Mouse (Mus musculus): ENCODE measurements around the gene Mtif2. TPM values are rescaled to one million over a fixed set of nuclear protein-coding genes. Genes with fewer than 3 reads are reported as not detected.
"Not testable (repeated sequence)": the region's sequence is repeated elsewhere in the genome, so short reads cannot be mapped to it uniquely, and the experiment has no call there.

Gene Mtif2
- polyA plus RNA-seq, 1 experiment = 38.7 TPM

DNA sequence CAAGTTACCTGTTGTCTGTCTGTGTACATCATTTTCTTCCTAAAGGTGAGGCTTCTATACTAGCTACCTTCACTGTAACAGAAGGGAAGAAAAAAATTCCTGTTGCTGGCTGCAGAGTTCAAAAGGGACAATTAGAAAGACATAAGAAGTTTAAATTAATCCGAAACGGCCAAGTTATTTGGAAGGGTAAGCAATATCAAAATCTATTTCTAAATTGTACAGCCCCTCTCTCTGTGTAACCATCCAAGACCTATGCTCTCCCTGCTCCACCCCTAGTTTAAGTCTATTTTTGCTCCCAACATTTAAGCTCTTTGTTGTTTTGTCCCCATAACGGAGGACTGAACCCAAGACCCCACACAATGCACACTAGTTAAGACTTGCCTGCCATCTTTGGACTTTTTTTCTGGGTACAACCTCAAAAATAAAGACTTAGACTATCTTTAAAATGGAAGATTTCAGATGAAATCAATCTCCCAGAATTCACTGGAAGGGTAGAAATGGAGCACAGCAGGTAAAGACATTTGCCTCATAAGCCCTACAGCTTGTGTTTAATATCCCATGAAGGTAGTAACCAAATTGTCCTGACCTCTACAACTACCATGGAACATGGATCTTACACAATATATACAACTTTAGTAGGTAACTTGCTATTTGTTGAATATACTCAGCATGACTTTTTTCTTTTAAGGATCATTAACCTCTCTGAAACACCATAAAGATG is 18.2 kb downstream of the Mtif2 start:
- no peaks in the 10 kb centered on the region for H3K27me3 ChIP-seq (ENCODE audit: control insufficient read depth, insufficient read depth, low read length, poor library complexity, severe bottlenecking)
- no peak overlapping the region for H3K4me3 ChIP-seq (ENCODE audit: low read depth, low read length)
- peak overlapping the region; percentile 79 for H3K27ac ChIP-seq (ENCODE audit: insufficient read depth, low read length)
- no peaks in the 10 kb centered on the region for H3K9me3 ChIP-seq (replicated peaks; ENCODE audit: control insufficient read depth, insufficient read depth, low read length, poor library complexity, severe bottlenecking)
- peaks cover 52% of the 10 kb centered on the region for H3K36me3 ChIP-seq (ENCODE audit: control insufficient read depth, insufficient read depth, low read length, poor library complexity, severe bottlenecking)
- TF ChIP-seq POLR2A (IDR thresholded peaks at IDR 0.05; ENCODE audit: insufficient read depth, low read length) (no peak), CTCF (IDR thresholded peaks at IDR 0.05; ENCODE audit: low read depth, low read length) (no peak)
- H3K9ac ChIP-seq (ENCODE audit: low read depth, poor library complexity, severe bottlenecking) = no peak overlapping the region
- no peaks in the 10 kb centered on the region for H3K4me1 ChIP-seq (ENCODE audit: control insufficient read depth, insufficient read depth, low read length)

DNA sequence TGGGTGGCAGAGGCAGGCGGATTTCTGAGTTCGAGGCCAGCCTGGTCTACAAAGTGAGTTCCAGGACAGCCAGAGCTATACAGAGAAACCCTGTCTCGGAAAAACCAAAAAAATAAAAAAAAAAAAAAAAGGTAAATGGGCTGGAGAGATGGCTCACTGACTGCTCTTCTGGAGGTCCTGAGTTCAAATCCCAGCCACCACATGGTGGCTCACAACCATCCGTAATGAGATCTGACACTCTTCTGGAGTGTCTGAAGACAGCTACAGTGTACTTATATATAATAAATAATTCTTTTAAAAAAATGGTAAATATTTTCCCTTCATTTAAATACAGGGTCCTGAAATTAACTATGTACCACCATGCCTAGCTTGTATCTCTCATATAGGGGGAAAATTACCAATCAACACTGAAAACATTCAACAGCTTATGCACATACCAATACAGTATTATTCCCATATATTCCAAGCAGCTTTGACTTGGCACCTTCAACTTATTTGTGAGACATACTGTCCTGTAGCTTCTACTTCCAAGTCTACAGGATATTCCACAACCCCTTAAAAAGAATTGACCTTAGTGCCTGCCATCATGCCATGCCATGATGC is 19.0 kb downstream of the Mtif2 start:
- not testable (repeated sequence) for H3K9ac ChIP-seq (ENCODE audit: low read depth, poor library complexity, severe bottlenecking); H3K4me3 ChIP-seq (ENCODE audit: low read depth, low read length); H3K4me1 ChIP-seq (ENCODE audit: control insufficient read depth, insufficient read depth, low read length); H3K27ac ChIP-seq (ENCODE audit: insufficient read depth, low read length); H3K27me3 ChIP-seq (ENCODE audit: control insufficient read depth, insufficient read depth, low read length, poor library complexity, severe bottlenecking); H3K9me3 ChIP-seq (replicated peaks; ENCODE audit: control insufficient read depth, insufficient read depth, low read length, poor library complexity, severe bottlenecking)
- H3K36me3 ChIP-seq (ENCODE audit: control insufficient read depth, insufficient read depth, low read length, poor library complexity, severe bottlenecking) = peaks cover 49% of the 10 kb centered on the region

- Histone ChIP-seq H3K9ac (ENCODE audit: low read depth, poor library complexity, severe bottlenecking) (peak overlapping the region; percentile 98), H3K27ac (ENCODE audit: insufficient read depth, low read length) (peak overlapping the region; percentile 81), H3K4me3 (ENCODE audit: low read depth, low read length) (peak overlapping the region; percentile 97; the same call in 1 of the 2 replicates), H3K36me3 (ENCODE audit: control insufficient read depth, insufficient read depth, low read length, poor library complexity, severe bottlenecking) (peaks cover 45% of the 10 kb centered on the region)
- not testable (repeated sequence) for H3K4me1 ChIP-seq (ENCODE audit: control insufficient read depth, insufficient read depth, low read length); H3K27me3 ChIP-seq (ENCODE audit: control insufficient read depth, insufficient read depth, low read length, poor library complexity, severe bottlenecking); H3K9me3 ChIP-seq (replicated peaks; ENCODE audit: control insufficient read depth, insufficient read depth, low read length, poor library complexity, severe bottlenecking)
Observed at GRCm38 (mm10) chr11:29546297-29546696, 20.1 kb downstream of the Mtif2 start.

DNA sequence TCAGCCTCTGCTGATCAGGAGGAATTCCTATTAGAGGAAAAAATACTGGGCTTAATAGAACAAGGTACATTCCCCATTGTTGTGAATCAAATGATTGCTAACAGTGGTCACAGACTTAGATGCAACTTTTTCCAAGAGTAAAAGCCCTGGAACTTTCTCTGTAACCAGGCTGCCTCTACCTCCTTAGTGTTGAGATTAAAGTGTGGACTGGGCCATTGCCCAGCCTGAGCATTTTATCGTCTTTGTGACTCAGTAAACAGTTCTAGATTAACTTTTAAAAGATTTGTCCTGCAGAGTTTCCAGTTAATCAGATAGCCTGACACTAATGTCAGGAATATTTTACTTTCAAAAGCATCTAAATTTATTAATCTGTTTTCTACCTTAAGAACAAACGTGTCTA is 20.6 kb downstream of the Mtif2 start:
- H3K9me3 ChIP-seq (replicated peaks; ENCODE audit: control insufficient read depth, insufficient read depth, low read length, poor library complexity, severe bottlenecking) = no peaks in the 10 kb centered on the region
- H3K4me3 ChIP-seq (ENCODE audit: low read depth, low read length) = peak overlapping the region; percentile 97
- H3K27me3 ChIP-seq (ENCODE audit: control insufficient read depth, insufficient read depth, low read length, poor library complexity, severe bottlenecking) = no peaks in the 10 kb centered on the region
- peaks cover 41% of the 10 kb centered on the region for H3K36me3 ChIP-seq (ENCODE audit: control insufficient read depth, insufficient read depth, low read length, poor library complexity, severe bottlenecking)
- H3K4me1 ChIP-seq (ENCODE audit: control insufficient read depth, insufficient read depth, low read length) = no peaks in the 10 kb centered on the region
- peak overlapping the region; percentile 81 for H3K27ac ChIP-seq (ENCODE audit: insufficient read depth, low read length)
- H3K9ac ChIP-seq (ENCODE audit: low read depth, poor library complexity, severe bottlenecking) = peak overlapping the region; percentile 98
- TF ChIP-seq CTCF (IDR thresholded peaks at IDR 0.05; ENCODE audit: low read depth, low read length) (no peak), EP300 (IDR thresholded peaks at IDR 0.05; ENCODE audit: insufficient read depth, low read depth, low read length) (no peak), POLR2A (IDR thresholded peaks at IDR 0.05; ENCODE audit: insufficient read depth, low read length) (no peak)

DNA sequence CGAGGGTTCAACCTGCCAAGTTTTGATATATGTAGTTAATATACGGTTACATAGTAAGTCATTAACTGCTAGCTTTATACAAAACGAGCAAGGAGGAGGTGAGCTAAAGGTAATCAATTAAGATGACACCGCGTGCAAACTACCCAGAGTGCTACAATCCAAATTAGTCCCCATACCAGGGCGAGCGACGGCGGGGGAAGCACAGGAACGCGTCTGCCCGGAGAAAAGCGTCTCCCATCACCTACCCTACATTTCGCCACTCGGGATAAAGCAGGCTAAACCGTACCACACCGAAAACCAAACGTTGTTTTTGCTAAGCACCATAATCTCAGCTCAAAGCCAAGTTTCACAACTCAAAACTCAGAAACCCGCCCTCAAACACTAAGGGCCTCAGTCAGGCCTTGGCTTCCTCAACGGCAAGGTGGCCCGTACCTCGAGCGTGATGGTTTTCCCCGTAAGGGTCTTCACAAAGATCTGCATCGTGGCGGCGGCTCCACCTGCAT is 21.1 kb downstream of the Mtif2 start:
- H3K4me3 ChIP-seq (ENCODE audit: low read depth, low read length) = peak overlapping the region; percentile 97
- peak overlapping the region; percentile 98 for H3K9ac ChIP-seq (ENCODE audit: low read depth, poor library complexity, severe bottlenecking)
- TF ChIP-seq CTCF (IDR thresholded peaks at IDR 0.05; ENCODE audit: low read depth, low read length) (no peak), EP300 (IDR thresholded peaks at IDR 0.05; ENCODE audit: insufficient read depth, low read depth, low read length) (no peak)
- H3K27me3 ChIP-seq (ENCODE audit: control insufficient read depth, insufficient read depth, low read length, poor library complexity, severe bottlenecking) = no peaks in the 10 kb centered on the region
- H3K9me3 ChIP-seq (replicated peaks; ENCODE audit: control insufficient read depth, insufficient read depth, low read length, poor library complexity, severe bottlenecking) = no peaks in the 10 kb centered on the region
- H3K4me1 ChIP-seq (ENCODE audit: control insufficient read depth, insufficient read depth, low read length) = no peaks in the 10 kb centered on the region
- peak overlapping the region; percentile 52 for H3K27ac ChIP-seq (ENCODE audit: insufficient read depth, low read length)
- H3K36me3 ChIP-seq (ENCODE audit: control insufficient read depth, insufficient read depth, low read length, poor library complexity, severe bottlenecking) = peaks cover 37% of the 10 kb centered on the region

GRCm38 (mm10) chr11:29547752-29548503 is 21.7 kb downstream of the Mtif2 start, which contains the start of the genes Clhc1 and Rps27a:
TSS of gene Clhc1 (plus strand) at chr11:29547950.
TSS of gene Rps27a (minus strand) at chr11:29548109.
- peak within 1 kb of the TSS; percentile 99 for H3K4me3 ChIP-seq (ENCODE audit: low read depth, low read length)
- no peaks in the 10 kb centered on the region for H3K27me3 ChIP-seq (ENCODE audit: control insufficient read depth, insufficient read depth, low read length, poor library complexity, severe bottlenecking)
- H3K36me3 ChIP-seq (ENCODE audit: control insufficient read depth, insufficient read depth, low read length, poor library complexity, severe bottlenecking) = peaks cover 36% of the 10 kb centered on the region
- H3K9ac ChIP-seq (ENCODE audit: low read depth, poor library complexity, severe bottlenecking) = peak within 1 kb of the TSS; percentile 98
- TF ChIP-seq POLR2A (IDR thresholded peaks at IDR 0.05; ENCODE audit: insufficient read depth, low read length) (peak; percentile 98), EP300 (IDR thresholded peaks at IDR 0.05; ENCODE audit: insufficient read depth, low read depth, low read length) (peak; percentile 49; the same call in 1 of the 2 replicates), CTCF (IDR thresholded peaks at IDR 0.05; ENCODE audit: low read depth, low read length) (no peak)
- H3K27ac ChIP-seq (ENCODE audit: insufficient read depth, low read length) = peak within 1 kb of the TSS; percentile 81
- H3K4me1 ChIP-seq (ENCODE audit: control insufficient read depth, insufficient read depth, low read length) = no peaks in the 10 kb centered on the region
- no peaks in the 10 kb centered on the region for H3K9me3 ChIP-seq (replicated peaks; ENCODE audit: control insufficient read depth, insufficient read depth, low read length, poor library complexity, severe bottlenecking)
